Mouse (Mus musculus): ENCODE measurements around the gene Galr2.

DNA sequence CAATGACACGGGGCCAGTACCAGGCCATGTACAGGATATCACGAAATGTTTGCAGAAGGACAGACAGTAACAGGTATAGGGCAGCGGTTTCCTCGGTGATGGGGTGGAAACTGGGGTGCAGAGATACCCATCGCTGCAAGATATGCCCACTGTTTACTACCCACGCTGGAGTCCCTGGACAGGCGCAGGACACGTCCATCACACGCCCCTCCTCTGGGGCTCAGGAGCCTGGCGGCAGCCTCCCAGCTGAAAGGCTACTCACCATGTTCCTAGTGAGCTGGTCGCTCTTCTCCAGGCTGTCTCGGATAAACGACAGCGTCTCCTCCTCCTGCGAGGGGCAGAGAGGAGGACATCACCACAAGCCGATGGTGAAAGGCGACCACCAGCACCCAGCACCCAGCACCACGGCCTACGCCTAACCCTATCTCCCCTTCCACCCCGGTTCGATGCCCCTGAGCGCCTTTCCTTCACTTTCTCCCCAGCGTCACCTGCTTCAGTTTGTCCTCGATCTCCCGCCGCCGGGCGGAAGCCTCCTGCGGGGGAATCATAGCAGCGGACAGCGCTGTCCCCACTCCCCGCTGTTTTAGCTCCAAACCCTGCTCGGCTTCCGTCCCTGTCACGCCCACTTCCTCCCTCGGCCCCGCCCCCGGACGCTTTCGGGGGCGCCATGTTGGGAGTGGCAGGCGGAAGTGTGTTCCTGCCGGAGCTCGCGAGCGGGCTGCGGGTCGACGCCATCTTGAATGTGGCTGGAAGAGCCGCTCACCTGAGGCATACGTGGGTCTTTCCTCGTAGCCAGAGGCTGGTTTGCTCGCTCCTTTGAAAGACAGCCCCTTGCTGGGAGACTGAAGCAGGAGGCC lies 25.6 kb downstream of the Galr2 start:
- TF ChIP-seq CTCF (IDR thresholded peaks at IDR 0.05; ENCODE audit: low read depth, low read length) (no peak), POLR2A (IDR thresholded peaks at IDR 0.05; ENCODE audit: borderline replicate concordance, low read depth, low read length) (no peak)

All from bone marrow macrophage, adult 2 months (primary cell).